Mouse (Mus musculus) retina, adult 2 months (tissue): ENCODE measurements around the gene Lurap1l.

Experiments used
- DNase-seq: peaks from one replicate; pipeline ENCODE4 v3.0.0-alpha.2; 2012; ENCODE audit warnings: low read depth, low spot score

Gene Lurap1l

GRCm38 (mm10) chr4:80910481-80910870, at the start of gene Lurap1l:
Gene Lurap1l (plus strand): TSS chr4:80910646.
- peak; percentile 55 for DNase-seq

- DNase-seq = no peak
Measured at GRCm38 (mm10) chr4:80862962-80863361, 47.5 kb upstream of the Lurap1l start.

- no peak for DNase-seq
Measured at GRCm38 (mm10) chr4:80863906-80864305, 46.5 kb upstream of the Lurap1l start.

- DNase-seq = no peak
Measured at GRCm38 (mm10) chr4:80864511-80864922, 45.9 kb upstream of the Lurap1l start.

- DNase-seq = no peak
Measured at GRCm38 (mm10) chr4:80866065-80866464, 44.4 kb upstream of the Lurap1l start.

- no peak for DNase-seq
Measured at GRCm38 (mm10) chr4:80869598-80869997, 40.8 kb upstream of the Lurap1l start.

- DNase-seq = peak; percentile 46
Measured at GRCm38 (mm10) chr4:80872847-80873644, 37.4 kb upstream of the Lurap1l start.

GRCm38 (mm10) chr4:80874121-80874859, 36.2 kb upstream of the Lurap1l start:
- DNase-seq = no peak

GRCm38 (mm10) chr4:80875055-80875454, 35.4 kb upstream of the Lurap1l start:
- no peak for DNase-seq

GRCm38 (mm10) chr4:80881996-80882599, 28.3 kb upstream of the Lurap1l start:
- no peak for DNase-seq

GRCm38 (mm10) chr4:80886631-80887030, 23.8 kb upstream of the Lurap1l start:
- no peak for DNase-seq

- DNase-seq = no peak
Measured at GRCm38 (mm10) chr4:80891004-80891403, 19.4 kb upstream of the Lurap1l start.

- no peak for DNase-seq
Measured at GRCm38 (mm10) chr4:80895278-80895894, 15.1 kb upstream of the Lurap1l start.

GRCm38 (mm10) chr4:80906726-80907125, 3.7 kb upstream of the Lurap1l start:
- DNase-seq = peak; percentile 63

- DNase-seq = no peak
Measured at GRCm38 (mm10) chr4:80907973-80908372, 2.5 kb upstream of the Lurap1l start.

GRCm38 (mm10) chr4:80908902-80909301, 1.5 kb upstream of the Lurap1l start:
- DNase-seq = no peak

GRCm38 (mm10) chr4:80910871-80911701, 640 bp downstream of the Lurap1l start:
- DNase-seq = peak; percentile 43

GRCm38 (mm10) chr4:80911706-80912540, 1.5 kb downstream of the Lurap1l start:
- DNase-seq = peak; percentile 75

GRCm38 (mm10) chr4:80915211-80915610, 4.8 kb downstream of the Lurap1l start:
- no peak for DNase-seq

- DNase-seq = peak; percentile 36
Measured at GRCm38 (mm10) chr4:80916695-80917094, 6.2 kb downstream of the Lurap1l start.
